Mouse (Mus musculus): ENCODE measurements around the gene Trim5. TPM values are rescaled to one million over a fixed set of nuclear protein-coding genes. Genes with fewer than 3 reads are reported as not detected.
"Not testable (repeated sequence)": the region's sequence is repeated elsewhere in the genome, so short reads cannot be mapped to it uniquely, and the experiment has no call there.

Gene Trim5
- polyA plus RNA-seq (2012; rRNA removed) = 1.7 and 1.8 TPM in 2 replicates

DNA sequence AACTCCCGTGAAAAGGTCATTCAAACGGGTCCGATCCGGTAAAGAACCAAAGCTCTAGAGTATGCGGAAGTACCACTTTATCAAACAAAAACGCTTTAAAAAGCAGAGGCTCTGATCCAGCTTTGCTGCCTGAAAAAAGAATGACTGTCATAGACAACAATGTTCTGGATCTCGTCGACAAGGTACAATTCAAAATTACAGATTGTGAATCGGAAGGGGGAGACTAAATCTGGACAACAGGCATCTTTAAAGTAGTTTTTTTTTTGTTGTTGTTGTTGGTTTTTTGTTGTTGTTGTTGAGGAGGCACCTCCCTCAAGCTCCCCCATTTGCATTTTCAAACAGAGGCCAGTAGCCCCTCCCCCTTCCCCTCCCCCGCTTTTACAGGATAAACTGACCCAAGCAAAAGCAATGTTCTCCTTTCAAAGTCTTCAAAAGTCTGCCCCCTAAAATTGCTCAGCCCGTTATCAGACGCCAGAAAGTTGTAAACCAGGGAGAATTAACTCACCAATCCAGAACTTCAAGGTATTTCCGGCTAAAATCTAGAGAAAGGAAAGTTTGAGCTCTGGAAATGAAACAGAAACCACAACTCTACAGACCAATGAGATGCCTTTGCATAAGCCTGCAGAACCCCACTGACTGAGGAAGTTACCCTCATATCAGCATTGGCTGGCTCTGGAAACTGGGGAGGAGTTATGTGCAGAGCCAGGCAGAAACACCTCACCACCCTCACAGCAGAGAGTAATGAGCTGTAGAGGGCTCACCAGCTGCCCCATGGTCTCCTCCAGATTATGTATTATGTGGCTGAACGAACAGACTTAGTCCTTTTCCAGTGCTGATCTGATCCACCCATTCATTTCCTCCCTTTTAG lies at the start of gene Trim5:
Gene Trim5, minus strand, starts transcription at position 519 of the 868 bp plus-strand sequence.
- not testable (repeated sequence) for H3K27me3 ChIP-seq (ENCODE audit: control insufficient read depth, insufficient read depth, low read length); DNase-seq (ENCODE audit: low read depth in 1 of 2, low spot score in 2 of 2); H3K36me3 ChIP-seq (ENCODE audit: control insufficient read depth, insufficient read depth, low read length)
- H3K27ac ChIP-seq (ENCODE audit: insufficient read depth, low read length) = peak within 1 kb of the TSS; percentile 77
- peaks cover 20% of the 10 kb centered on the region; the same call in 1 of the 2 replicates for H3K4me1 ChIP-seq (ENCODE audit: control insufficient read depth, insufficient read depth, insufficient read length)
- peak within 1 kb of the TSS; percentile 44 for H3K4me3 ChIP-seq (ENCODE audit: extremely low read depth, insufficient read depth, insufficient read length)
- 40% methylated on average over 14 of the region's 14 CpGs for WGBS

DNA sequence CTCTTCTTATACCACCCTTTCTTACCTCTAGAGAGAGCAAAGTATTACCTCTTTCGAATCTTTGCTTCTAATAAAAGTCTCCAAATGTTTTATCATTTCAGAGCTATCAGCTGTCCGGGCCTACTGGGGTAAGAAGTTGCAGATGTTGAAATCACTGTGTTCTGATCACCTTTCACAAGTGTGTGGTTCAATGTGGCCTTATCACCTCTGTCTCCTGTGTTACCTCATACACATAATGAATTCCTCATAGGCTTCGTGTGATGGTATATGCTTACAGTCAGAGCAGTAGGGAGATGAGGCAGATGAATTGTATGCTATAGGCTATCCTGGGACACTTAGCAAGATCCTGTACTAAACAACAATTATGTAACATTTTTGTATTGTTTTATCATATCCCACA lies 47.7 kb upstream of the Trim5 start:
- DNase-seq (ENCODE audit: low read depth in 1 of 2, low spot score in 2 of 2); H3K27me3 ChIP-seq (ENCODE audit: control insufficient read depth, insufficient read depth, low read length); H3K4me1 ChIP-seq (ENCODE audit: control insufficient read depth, insufficient read depth, insufficient read length); H3K27ac ChIP-seq (ENCODE audit: insufficient read depth, low read length); H3K4me3 ChIP-seq (ENCODE audit: extremely low read depth, insufficient read depth, insufficient read length); H3K36me3 ChIP-seq (ENCODE audit: control insufficient read depth, insufficient read depth, low read length): not testable (repeated sequence)
- WGBS = 88% methylated on average over 3 of the region's 3 CpGs

DNA sequence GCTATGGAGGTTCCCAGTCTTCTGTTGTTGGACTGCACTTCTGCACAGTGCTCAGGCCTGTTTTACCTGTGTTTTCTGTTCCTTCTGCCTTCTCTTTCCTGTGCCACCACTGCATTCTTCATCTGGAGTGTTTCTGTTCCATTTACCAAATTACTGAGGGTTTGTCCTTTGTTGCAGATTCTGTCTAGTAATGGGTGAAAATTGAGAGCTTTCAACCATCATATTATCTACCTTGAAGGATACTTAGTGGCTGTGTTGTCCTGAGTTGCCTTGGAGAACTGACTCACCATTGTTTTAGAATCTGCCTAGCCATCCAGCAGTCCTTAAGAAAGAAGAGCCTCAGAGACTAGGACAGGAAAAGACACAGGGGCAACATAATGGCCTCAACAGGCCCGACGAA lies 41.3 kb upstream of the Trim5 start, which contains the start of gene Trim34b:
Gene Trim34b, plus strand, starts transcription at position 301 of the 400 bp plus-strand sequence.
- H3K4me3 ChIP-seq (ENCODE audit: extremely low read depth, insufficient read depth, insufficient read length); H3K4me1 ChIP-seq (ENCODE audit: control insufficient read depth, insufficient read depth, insufficient read length); H3K36me3 ChIP-seq (ENCODE audit: control insufficient read depth, insufficient read depth, low read length); H3K27me3 ChIP-seq (ENCODE audit: control insufficient read depth, insufficient read depth, low read length); H3K27ac ChIP-seq (ENCODE audit: insufficient read depth, low read length); DNase-seq (ENCODE audit: low read depth in 1 of 2, low spot score in 2 of 2): not testable (repeated sequence)
- 97% methylated on average over 2 of the region's 2 CpGs for WGBS

DNA sequence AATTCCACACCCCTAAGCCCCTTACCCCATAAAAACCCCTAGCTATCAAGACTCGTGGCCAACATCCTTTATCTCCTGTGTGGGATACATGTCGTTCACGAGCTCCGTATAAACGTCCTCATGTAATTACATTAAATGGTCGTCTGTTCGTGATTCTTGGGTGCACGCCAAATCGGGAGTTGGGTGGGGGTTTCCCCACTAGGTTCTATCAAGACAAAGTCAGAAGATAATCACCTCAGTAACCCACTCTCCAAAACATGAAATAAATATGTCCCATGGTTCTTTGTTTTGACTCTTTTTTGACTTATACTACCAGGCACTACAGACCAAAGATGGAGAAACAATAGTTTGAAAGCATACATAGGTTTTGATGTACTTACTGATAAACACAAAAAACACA lies 34.1 kb upstream of the Trim5 start:
- TF ChIP-seq POLR2A (IDR thresholded peaks at IDR 0.05; ENCODE audit: low read depth, low read length) (no peak), CTCF (IDR thresholded peaks at IDR 0.05; ENCODE audit: extremely low read depth, insufficient read depth, insufficient read length, insufficient replicate concordance) (no peak)
- 91% methylated on average over 9 of the region's 9 CpGs for WGBS
- no peaks in the 10 kb centered on the region for H3K36me3 ChIP-seq (ENCODE audit: control insufficient read depth, insufficient read depth, low read length)
- no peaks in the 10 kb centered on the region for H3K4me1 ChIP-seq (ENCODE audit: control insufficient read depth, insufficient read depth, insufficient read length)
- DNase-seq (ENCODE audit: low read depth in 1 of 2, low spot score in 2 of 2) = no peak
- no peaks in the 10 kb centered on the region for H3K27me3 ChIP-seq (ENCODE audit: control insufficient read depth, insufficient read depth, low read length)
- H3K27ac ChIP-seq (ENCODE audit: insufficient read depth, low read length) = no peak overlapping the region
- H3K4me3 ChIP-seq (ENCODE audit: extremely low read depth, insufficient read depth, insufficient read length) = no peak overlapping the region

DNA sequence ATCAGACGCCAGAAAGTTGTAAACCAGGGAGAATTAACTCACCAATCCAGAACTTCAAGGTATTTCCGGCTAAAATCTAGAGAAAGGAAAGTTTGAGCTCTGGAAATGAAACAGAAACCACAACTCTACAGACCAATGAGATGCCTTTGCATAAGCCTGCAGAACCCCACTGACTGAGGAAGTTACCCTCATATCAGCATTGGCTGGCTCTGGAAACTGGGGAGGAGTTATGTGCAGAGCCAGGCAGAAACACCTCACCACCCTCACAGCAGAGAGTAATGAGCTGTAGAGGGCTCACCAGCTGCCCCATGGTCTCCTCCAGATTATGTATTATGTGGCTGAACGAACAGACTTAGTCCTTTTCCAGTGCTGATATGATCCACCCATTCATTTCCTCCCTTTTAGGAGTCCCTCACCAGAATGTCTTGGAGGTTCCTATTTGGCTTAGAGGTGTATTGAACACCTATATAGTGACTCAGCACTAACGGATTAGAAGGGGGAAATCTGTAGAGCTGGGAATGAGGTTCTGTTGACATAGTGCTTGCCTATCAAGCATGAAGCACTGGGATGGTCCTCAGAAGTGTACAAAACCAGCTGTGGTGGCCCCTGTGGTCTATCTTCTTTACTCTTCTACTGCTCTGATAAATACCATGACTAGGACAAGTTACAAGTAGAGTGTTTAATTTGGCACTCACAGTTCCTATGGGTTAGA lies 27.6 kb upstream of the Trim5 start, which contains the start of gene Trim12a:
Gene Trim12a, minus strand, starts transcription at position 98 of the 712 bp plus-strand sequence.
- Histone ChIP-seq H3K4me3 (ENCODE audit: extremely low read depth, insufficient read depth, insufficient read length) (peak within 1 kb of the TSS; percentile 56), H3K27ac (ENCODE audit: insufficient read depth, low read length) (peak within 1 kb of the TSS; percentile 91)
- H3K36me3 ChIP-seq (ENCODE audit: control insufficient read depth, insufficient read depth, low read length); DNase-seq (ENCODE audit: low read depth in 1 of 2, low spot score in 2 of 2); H3K4me1 ChIP-seq (ENCODE audit: control insufficient read depth, insufficient read depth, insufficient read length); H3K27me3 ChIP-seq (ENCODE audit: control insufficient read depth, insufficient read depth, low read length): not testable (repeated sequence)
- 13% methylated on average over 4 of the region's 4 CpGs for WGBS

DNA sequence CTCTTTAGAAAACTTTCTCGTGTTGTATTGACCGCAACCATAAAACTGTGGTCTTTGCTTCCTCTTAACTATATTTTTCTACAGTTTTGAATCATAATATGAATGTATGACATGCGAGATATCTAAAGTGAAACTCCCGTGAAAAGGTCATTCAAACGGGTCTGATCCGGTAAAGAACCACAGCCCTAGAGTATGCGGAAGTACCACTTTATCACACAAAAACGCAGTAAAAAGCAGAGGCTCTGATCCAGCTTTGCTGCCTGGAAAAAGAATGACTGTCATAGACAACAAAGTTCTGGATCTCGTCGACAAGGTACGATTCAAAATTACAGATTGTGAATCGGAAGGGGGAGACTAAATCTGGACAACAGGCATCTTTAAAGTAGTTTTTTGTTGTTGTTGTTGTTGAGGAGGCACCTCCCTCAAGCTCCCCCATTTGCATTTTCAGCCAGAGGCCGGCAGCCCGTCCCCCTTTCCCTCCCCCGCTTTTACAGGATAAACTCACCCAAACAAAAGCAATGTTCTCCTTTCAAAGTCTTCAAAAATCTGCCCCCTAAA lies 27.0 kb upstream of the Trim5 start:
- under 1% methylated on average over 15 of the region's 15 CpGs for WGBS
- peak overlapping the region; percentile 56 for H3K4me3 ChIP-seq (ENCODE audit: extremely low read depth, insufficient read depth, insufficient read length)

More for the DNA sequence above, 27.0 kb upstream of the Trim5 start:
- H3K27ac ChIP-seq (ENCODE audit: insufficient read depth, low read length) = peak overlapping the region; percentile 91
- TF ChIP-seq CTCF (IDR thresholded peaks at IDR 0.05; ENCODE audit: extremely low read depth, insufficient read depth, insufficient read length, insufficient replicate concordance) (no peak), POLR2A (IDR thresholded peaks at IDR 0.05; ENCODE audit: low read depth, low read length) (no peak)
- H3K36me3 ChIP-seq (ENCODE audit: control insufficient read depth, insufficient read depth, low read length) = no peaks in the 10 kb centered on the region
- peaks cover 4% of the 10 kb centered on the region; the same call in 1 of the 2 replicates for H3K4me1 ChIP-seq (ENCODE audit: control insufficient read depth, insufficient read depth, insufficient read length)
- no peak for DNase-seq (ENCODE audit: low read depth in 1 of 2, low spot score in 2 of 2)
- H3K27me3 ChIP-seq (ENCODE audit: control insufficient read depth, insufficient read depth, low read length) = no peaks in the 10 kb centered on the region

Measured in spleen, adult 2 months (tissue).